Mouse (Mus musculus) mature B cell (primary cell): ENCODE data around the gene Adamts6.

Experiments
- in situ Hi-C: fragments of 300-500 bp; cut with MboI; formaldehyde crosslinking; loops from 2 replicates; pipeline ENCODE4 v1.14.3; 2019

The Adamts6 gene

DNA sequence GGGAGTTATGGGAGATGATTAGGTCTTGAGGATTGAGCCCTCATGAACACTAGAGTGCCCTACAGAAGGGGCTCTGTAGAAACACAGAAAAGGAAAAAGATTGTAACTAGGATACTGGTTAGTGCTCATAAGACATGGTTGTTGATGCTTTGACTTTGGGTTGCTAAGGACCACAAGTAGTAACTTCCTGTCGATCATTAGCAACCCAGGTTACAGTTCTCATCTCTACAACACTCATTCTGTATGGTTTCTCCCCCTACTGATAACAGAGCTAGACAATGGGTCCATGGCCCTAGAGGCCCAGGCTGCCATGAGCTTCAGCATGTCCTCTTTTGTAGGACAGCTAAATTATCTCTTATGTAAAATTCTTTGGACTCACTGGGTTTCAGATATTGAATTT, 227.4 kb downstream of the Adamts6 start:
- in situ Hi-C loops, result no loop called here

DNA sequence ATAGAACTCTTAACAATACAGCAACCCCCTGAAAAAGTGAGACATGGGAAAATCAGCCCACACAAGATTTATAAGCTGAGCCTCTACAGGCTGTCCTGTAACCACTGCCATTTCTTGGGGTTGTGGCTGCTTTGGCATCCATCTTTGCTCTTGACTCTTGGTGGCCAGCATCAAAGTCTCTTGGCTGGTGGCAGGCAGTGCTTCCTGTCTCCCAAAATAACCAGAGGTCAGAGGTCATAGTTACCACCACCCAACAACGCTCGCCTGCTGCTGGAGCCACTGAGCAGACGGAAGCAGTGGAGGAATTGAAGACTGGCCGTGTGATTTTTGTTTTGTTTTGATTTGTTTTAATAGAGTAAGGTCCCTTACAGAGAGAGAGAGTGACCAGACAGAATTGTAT, 228.5 kb downstream of the Adamts6 start:
- in situ Hi-C loops, result no loop called here

- in situ Hi-C loops, result no loop called here
These were observed 229.2 kb downstream of the Adamts6 start for GRCm38 (mm10) chr13:104516766-104517364.

- in situ Hi-C loops, result no loop called here
These were observed 230.1 kb downstream of the Adamts6 start for GRCm38 (mm10) chr13:104517638-104518311.

GRCm38 (mm10) chr13:104518312-104519005, 230.8 kb downstream of the Adamts6 start:
- in situ Hi-C loops, result no loop called here

DNA sequence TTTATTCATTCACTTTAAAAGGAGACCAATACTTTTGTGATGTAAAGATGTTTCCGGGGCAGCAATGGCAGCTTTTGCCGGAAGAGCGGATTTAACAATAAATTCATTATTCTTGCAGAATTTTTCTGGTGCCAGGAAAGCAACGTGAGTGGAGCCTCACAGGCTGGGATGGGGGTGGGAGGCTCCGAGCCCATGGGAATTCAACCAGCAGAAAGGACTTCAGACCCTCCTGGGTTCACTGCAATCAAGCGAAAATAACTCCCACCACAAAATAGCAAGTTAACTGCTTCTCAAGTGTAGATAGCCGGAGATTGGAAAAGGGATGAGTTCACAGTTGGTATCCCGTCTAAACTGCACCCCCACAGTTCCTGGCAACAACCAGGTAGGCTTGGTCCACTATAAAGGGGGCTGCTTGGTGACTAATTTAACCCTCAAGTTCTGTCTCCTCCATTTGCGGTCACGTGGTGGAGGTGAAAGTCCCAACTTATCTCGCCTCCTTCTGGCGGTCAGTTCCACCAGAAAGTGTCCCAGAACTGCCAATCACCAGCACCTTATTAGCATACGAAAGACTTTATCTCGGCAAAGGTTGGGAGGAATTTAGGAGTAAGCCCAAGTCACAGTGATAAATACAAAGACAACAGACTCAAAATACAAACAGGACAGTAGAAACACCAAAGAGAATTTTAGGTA, 231.5 kb downstream of the Adamts6 start:
- in situ Hi-C loops, result no loop called here

DNA sequence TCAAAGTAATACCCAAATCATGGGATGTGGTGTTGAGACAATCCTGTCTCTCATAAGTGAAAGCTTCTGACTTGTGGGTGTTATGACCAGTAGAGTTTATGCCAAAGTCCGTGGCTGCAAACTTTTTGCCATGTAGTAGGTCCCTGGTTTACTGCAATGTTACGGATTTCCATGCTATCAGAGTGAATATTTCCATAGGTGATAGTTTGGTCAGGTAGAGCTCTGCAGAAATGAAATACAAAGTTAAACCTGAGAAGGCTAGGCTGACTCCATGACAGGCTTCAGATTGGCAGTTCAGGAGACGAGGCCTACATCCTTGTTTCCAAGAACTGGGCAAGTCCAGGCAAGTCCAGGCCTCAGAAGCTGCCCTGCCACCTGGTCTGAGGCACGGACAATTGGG, 232.3 kb downstream of the Adamts6 start:
- in situ Hi-C loops, result no loop called here

GRCm38 (mm10) chr13:104520461-104520860, 232.8 kb downstream of the Adamts6 start:
- in situ Hi-C loops, result no loop called here

GRCm38 (mm10) chr13:104521532-104521931, 233.9 kb downstream of the Adamts6 start:
- in situ Hi-C loops, result no loop called here

DNA sequence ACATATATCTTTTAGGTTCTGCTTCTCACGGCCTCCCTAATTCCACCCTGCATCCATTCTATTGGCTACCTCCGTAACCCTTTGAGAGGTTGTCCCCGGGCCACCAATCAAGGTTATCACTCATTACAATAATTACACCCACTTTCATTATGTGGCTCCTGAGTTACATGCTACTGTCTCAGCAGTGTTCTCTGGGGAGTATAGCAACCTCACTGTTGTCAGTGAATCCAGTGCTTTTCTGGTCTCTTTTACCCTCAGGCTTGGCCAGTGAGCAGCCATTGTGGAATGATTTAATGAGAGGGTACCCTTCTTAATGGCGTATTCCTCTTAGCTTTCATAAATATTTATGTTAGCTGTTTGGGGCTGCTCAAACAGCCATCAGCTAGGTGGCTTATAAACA, 238.0 kb downstream of the Adamts6 start:
- in situ Hi-C loops, result no loop called here

DNA sequence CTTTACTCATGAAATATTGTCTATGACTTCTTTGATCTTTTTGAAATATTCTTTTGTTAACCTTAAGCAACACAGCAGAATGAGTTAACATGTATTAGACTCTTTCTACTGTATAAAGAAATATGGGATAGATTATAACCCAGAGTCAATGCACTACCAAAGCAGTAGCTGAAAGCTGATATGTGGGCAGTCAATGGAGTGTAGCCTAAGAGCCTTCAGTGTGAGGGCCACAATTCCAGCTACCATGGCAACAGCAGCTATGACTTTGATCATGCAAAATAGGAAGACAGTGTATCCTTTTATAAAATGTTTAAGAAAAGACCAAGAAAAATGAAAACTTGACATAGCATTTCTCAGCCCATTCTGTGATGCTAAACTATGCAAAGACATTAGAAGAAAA, 241.6 kb downstream of the Adamts6 start:
- in situ Hi-C loops, result no loop called here

GRCm38 (mm10) chr13:104531841-104532240, 244.2 kb downstream of the Adamts6 start:
- in situ Hi-C loops, result no loop called here

DNA sequence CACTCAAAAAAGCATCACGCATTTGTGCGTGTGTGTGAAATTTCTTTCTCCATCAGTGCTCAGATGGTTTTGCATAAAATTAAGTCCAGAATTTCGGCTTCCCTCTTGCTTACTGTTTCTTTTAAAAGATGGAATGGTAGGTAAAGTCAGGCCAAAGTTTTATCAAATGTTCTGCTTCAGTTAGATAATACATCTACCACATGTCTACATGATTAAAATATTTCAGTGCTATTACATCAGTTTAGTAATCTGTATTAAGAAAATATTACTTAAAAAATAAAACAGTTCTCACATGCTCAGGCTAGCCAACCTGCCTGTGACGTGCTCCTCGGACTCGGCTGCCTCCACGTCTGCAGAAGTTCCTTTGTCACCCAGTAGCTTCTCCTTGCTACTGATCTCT, 245.1 kb downstream of the Adamts6 start:
- in situ Hi-C loops, result no loop called here

DNA sequence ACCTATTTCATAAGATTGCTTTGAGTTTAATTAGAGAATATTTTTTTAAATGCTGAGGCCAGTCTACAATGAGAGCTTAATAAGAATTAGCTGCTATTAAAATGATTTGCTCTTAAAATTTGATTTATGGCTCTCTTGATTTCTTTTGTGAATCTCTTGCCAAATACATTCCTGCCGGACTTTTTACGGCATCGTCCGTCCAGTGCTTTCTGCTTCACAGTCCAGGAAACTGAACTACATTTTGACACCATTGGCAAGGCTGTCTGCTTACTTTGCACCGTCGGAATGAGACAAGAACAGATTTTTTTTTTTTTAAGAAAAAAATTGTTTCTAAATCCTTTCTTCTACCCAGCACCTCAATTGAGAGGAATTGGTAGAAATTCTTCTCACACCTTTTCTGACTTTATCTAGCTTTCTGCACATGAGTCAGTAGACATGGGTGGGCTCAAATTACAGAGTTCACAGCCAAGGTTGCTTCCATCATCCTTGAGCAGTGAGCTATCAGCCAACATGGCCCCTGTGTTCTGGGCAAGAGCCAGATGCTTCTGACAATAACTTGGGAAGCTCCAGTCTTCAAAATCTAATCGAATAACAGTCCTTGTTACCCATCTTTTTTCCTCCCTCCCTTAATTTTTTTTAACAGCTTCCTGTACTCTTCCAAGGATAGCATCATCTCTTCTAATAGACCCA, 246.3 kb downstream of the Adamts6 start:
- in situ Hi-C loops, result no loop called here

DNA sequence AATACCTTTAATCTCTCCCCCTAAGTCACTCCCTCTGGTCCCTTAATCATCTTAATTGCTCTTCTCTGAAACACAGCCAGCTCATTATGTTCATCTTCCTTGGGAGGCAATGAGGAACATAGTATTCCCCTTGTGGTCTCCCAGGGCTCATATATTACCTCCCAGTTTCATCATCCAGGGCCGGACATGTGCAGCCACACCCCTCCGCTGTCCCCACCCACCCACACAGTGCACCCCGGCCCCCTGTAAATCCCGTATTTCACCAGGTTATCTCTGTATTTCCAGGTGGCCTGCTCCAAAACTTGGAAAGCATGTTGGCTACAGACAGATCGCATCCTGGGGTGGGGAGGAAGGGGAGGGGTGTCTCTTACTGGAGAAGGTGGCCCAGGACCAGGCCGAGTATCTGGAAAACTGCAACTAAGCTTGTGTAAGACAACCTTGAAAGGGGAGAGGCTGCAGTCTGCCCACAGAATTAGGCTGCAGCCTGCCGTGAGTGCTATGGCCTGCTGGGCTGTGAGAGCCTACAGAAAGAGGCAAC, 253.3 kb downstream of the Adamts6 start:
- in situ Hi-C loops, result no loop called here

GRCm38 (mm10) chr13:104542123-104542758, 254.6 kb downstream of the Adamts6 start:
- in situ Hi-C loops, result no loop called here

DNA sequence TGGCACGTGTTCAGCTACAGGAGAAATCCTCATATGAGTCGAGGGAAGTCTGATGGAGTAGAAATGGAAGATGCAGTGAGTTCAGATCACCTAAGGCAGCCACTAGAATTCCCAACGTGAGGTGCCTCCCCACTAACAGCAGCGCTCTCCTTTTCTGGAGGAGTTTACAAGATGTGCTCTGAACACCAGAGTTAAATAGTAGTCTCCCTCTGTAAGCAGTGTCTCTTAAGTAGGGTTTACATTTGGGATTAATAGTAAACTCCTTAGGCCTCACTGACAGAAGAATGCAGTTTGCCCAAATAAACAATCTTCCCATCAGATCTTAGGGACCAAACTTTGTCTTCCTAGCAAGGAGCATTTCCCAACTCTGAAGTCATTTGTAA, 255.1 kb downstream of the Adamts6 start:
- in situ Hi-C loops, result no loop called here
